Mouse (Mus musculus) mouse trophoblast stem cell (cell line): ENCODE measurements at regions not wholly inside any gene's neighbourhood (a gene's known extent, or its start where the extent isn't known, plus 50 kb on each side); places are given as distances from the start of the nearest gene placed in this dataset.

Experiments
- in situ Hi-C, 2 experiments: fragments of 300-500 bp; cut with MseI, MboI; formaldehyde crosslinking; loops; 2 replicates in 1 of 2; 3 replicates in 1 of 2; pipeline ENCODE4 v1.15.1; 2025

DNA sequence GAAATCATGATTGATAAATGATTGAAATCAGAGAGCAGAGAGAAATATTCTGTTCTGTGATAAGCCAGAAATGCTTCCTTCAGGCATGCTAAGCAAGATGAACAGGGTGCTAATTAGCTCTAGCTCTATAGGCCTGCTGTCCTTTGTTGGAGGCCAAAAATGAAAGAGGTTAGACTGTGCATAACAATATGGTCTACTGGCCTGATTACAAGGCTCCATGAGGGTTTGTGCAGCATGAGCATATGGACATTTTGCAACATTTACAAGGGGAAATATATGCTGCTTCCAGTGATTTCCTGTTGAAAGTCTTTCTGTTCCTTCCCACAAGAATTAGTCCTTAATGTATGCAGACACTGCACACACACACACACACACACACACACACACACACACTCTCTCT, 114.3 kb downstream of the Ldoc1 start:
- in situ Hi-C loops: loop anchor here (25.0 kb wide), 1 partner anchor 661 kb away; no protein-coding TSS in a partner anchor

GRCm38 (mm10) chrX:61824330-61824729, 115.0 kb downstream of the Ldoc1 start:
- in situ Hi-C loops: loop anchor here (25.0 kb wide), 1 partner anchor 662 kb away; no protein-coding TSS in a partner anchor
